Mouse (Mus musculus): ENCODE results near the gene Telo2.

- TF ChIP-seq CTCF (IDR thresholded peaks at IDR 0.05; ENCODE audit: extremely low read depth, insufficient read length, insufficient replicate concordance, low read depth, low read length) (no peak), POLR2A (IDR thresholded peaks at IDR 0.05; ENCODE audit: low read depth, low read length) (no peak)
Measured at GRCm38 (mm10) chr17:25114908-25115645, 690 bp downstream of the Telo2 start.

Data from small intestine, adult 2 months (tissue).